Mouse (Mus musculus): Measurements from ENCODE around the gene 4933405O20Rik.
A peak's percentile ranks its signal among the peaks of the same experiment; 100 is the strongest.

Gene 4933405O20Rik

DNA sequence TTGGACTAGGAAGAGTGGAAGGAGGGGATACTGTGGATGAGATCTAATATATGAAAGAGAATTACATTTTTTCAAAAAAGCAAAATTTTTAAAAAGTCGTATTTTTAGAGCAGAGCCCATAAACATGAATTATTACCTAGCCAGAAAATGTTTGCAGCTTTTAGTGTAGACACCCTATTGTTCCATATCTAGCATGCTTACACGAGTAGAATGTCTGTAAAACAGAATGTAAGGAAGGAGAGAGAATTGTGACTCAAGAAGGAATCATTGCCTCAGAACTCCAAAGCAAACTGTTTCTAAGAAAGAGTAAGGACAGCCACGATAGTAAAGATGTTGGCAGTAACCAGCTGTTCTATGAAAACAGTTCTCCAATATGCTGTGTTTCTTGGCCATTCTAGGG is at the start of gene 4933405O20Rik:
Gene 4933405O20Rik, plus strand, starts transcription at position 301 of the 400 bp plus-strand sequence.
- DNase-seq (ENCODE audit: low spot score in 2 of 2) = no peak

DNA sequence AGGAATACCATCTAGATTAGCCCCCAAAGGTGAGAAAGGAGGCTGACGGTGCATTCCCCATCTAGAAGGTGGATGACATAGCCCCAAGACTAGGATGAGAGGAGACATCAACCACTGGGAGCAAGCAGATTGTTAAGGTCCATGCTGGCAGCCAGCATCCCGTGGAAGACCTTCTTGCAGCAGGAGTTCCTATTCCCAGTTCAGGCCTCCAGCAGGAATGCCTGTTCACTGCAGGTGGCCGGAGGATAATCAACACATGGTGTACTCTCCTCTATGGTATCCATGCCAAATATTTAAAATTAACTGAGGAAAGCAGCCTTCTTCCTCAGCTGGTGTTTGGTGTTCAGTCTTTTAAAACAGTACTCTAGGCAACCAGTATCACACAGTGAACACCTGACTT is 49.4 kb upstream of the 4933405O20Rik start:
- DNase-seq (ENCODE audit: low spot score in 2 of 2) = no peak

DNA sequence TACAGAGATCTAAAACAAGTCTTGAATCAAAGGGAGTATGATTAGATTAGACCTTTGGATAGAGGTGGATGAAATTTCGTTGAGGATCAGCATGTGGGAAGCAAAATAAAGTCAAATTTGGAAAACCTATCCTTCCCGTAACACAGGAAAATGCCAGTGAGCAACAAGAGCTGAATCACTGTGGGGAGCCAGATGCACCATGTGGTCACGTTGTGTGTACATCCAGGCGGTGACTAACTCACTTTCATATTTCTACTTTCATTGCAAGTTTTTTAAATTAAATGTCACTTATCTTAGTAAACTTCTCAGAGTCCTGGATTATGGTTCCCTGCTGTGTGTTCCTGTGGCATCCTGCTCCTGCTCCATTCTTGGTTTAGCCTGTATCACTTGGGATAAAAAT is 47.6 kb upstream of the 4933405O20Rik start:
- DNase-seq (ENCODE audit: low spot score in 2 of 2) = peak in 1 of 2 experiments; percentile 44

DNA sequence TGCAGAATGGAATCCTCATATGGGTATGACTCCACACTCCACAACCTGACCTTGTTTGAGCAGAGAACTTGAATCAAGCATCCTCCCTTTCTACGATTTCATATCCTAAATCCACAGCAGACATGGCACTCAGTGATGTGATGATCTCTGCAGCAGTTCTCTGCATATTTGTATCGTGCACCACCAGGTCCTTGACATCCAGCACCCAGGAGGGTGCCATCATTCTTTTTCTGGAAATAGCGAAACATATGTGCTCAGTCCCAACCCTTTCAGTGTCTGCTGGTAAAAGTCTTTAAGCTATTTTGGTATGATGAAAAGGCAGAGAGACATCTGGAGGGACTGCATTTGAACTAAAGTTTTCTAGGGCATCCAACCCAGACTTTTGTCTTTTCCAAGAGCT is 36.3 kb upstream of the 4933405O20Rik start:
- DNase-seq (ENCODE audit: low spot score in 2 of 2) = peak in 1 of 2 experiments; percentile 38

DNA sequence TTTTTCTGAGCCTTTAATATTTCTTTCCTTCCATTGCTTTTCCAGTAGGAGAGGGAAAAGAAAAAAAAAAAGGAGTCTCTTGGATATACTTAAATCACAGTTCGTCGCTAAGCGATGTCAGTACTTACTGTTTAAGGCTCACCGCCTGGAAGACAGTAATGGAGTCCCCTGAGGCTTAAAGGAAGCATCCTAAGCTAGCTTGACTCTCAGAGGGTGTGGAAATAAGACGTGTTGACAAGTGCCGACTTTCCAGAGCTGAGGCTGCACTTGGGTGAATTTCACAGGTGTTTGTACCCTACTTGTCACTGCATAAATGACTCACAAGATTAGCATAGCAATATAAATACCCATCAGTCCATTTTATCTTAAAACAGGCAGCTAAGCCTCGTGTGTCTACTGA is 25.1 kb upstream of the 4933405O20Rik start:
- DNase-seq (ENCODE audit: low spot score in 2 of 2) = peak in 1 of 2 experiments; percentile 19

DNA sequence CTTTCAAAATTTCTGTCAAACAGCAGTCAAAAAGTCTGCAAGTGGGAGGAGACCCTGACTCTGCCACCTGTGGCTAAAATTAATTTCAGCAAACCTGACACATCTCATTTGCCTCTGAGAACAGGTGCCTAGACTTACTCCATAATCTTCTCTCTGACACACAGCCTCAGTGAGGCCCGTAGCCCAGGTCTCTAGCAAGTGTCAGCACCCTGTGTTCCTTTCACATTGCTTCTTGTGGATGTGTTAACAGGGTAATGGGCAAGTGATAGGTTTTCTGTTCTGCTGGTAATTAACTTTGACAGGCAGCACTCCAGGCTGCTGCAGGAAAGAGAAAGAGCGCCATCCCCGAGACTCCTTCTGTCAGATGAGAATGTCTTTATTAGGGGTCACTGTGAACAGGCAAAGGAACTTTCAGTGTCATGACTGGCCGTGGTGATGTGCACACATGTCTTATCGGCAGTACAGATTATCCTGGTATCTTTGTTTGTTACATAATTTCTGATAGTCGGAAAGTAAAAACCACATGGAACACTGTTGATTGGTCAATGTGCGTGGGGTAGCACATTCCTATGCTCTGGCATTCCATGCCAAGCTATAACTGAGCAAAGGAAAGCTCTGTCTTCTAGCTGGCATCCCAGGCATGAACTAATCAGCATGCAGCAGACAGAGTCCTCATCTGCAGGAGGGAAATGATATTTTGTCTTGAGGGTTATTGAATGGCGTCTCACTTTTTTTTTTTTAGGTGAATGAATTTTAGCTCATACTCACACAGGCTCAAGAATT is 10.2 kb upstream of the 4933405O20Rik start:
- no peak for DNase-seq (ENCODE audit: low spot score in 2 of 2)

DNA sequence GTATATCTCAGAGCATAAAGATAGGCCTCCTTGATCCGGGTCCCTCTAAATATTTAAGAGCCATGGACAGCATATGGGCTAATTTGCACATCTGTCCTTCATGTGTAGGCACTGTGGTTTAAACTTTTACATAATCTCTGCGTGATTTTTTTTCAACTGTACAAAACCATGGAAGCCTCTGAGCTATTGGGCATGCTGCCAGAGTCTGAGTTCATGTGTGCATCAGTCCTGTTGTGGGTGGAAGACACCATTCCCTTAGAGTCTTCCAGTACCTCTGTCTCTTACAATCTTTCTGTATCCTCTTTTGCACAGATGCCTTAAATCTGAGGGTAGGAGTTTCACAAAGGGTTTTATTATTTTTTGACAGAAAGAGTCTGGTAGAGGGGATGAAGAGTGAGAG is 15.1 kb downstream of the 4933405O20Rik start:
- peak; percentile 54 to 70 for DNase-seq (ENCODE audit: low spot score in 2 of 2)

DNA sequence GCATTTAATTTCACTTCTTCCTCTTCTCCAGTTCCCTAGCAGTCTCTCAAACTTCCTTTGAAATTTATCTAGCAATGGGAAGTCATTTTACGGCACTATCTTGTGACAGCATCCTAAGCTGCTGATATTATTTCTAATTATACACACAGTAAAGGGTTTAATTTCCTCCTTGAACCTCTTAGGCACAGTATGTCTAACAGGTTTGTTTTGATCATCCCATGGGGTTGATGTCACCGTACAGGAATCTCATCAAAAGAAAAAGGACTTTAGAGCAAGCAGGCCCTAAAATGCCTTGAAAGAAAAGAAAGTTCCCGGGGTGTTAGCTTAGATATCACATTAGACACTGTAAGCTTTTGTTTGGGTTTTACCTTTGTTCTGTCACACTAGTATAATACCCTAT is 30.2 kb downstream of the 4933405O20Rik start:
- DNase-seq (ENCODE audit: low spot score in 2 of 2) = no peak

DNA sequence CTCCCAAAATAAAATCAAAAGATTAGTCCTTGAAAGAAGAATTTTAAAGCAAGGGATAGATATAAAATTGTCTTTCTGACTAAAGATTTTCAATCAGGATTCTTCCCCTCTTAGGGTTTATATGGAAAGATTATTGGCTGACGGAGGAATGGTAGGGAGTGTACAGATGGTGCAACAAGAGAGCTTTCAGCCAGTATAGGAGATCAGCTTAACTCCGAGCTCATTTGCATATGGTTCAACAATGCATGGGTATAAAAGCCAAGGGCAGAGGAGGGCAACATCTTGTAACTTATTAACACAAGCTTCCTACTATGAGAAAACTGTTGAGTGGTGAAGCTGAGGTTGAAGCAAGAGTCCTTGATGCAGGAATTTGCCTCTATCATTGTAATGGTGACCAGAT is 34.2 kb downstream of the 4933405O20Rik start:
- DNase-seq (ENCODE audit: low spot score in 2 of 2) = no peak
